Mouse (Mus musculus): ENCODE data around the gene Ap3b1. TPM values are rescaled to one million over a fixed set of nuclear protein-coding genes. Genes with fewer than 3 reads are reported as not detected.
A peak's percentile ranks its signal among the peaks of the same experiment; 100 is the strongest.

The Ap3b1 gene
- polyA plus RNA-seq, 1 experiment, result 23.0 TPM

GRCm38 (mm10) chr13:94539851-94540646, 181.3 kb downstream of the Ap3b1 start:
- Histone ChIP-seq H3K4me3 (replicated peaks; ENCODE audit: control insufficient read depth, low read depth, low read length) (no peak overlapping the region), H3K27ac (ENCODE audit: control insufficient read depth, insufficient read depth, low read depth, low read length, poor library complexity) (no peak overlapping the region), H3K4me1 (ENCODE audit: control insufficient read depth, insufficient read depth, low read length) (no peaks in the 10 kb centered on the region; the same call in 1 of the 2 replicates)
- WGBS, result 90% methylated on average over 10 of the region's 10 CpGs
- TF ChIP-seq CTCF (IDR thresholded peaks at IDR 0.05; ENCODE audit: control insufficient read depth, insufficient read depth, low read length) (no peak), POLR2A (IDR thresholded peaks at IDR 0.05; ENCODE audit: borderline replicate concordance, control insufficient read depth, low read depth, low read length) (no peak)

DNA sequence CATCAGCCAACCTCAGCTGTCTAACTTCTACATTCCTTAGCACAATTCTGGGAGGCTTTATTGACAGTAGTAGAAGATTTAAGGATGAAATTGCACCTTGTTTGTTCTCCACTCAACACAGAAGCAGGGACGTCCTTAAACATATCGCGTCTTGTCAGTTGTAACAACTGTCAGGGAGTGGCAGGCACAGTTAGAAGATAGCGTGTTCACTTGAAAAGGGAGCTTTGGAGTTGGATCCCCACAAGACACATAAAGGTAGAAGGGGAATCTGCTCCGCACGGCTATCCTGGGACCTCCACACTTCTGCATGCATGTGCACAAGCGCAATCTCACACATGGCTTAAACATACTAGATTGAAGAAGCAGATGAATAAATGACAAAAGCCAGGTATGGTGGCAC, 183.3 kb downstream of the Ap3b1 start:
- 89% methylated on average over 7 of the region's 7 CpGs for WGBS
- TF ChIP-seq CTCF (IDR thresholded peaks at IDR 0.05; ENCODE audit: control insufficient read depth, insufficient read depth, low read length) (no peak), POLR2A (IDR thresholded peaks at IDR 0.05; ENCODE audit: borderline replicate concordance, control insufficient read depth, low read depth, low read length) (no peak)
- no peaks in the 10 kb centered on the region; the same call in 1 of the 2 replicates for H3K4me1 ChIP-seq (ENCODE audit: control insufficient read depth, insufficient read depth, low read length)

GRCm38 (mm10) chr13:94544211-94544610, 185.5 kb downstream of the Ap3b1 start:
- no peak for TF ChIP-seq POLR2A (IDR thresholded peaks at IDR 0.05; ENCODE audit: borderline replicate concordance, control insufficient read depth, low read depth, low read length)
- WGBS, result 91% methylated on average over 12 of the region's 12 CpGs
- no peak overlapping the region for H3K4me3 ChIP-seq (replicated peaks; ENCODE audit: control insufficient read depth, low read depth, low read length)
- H3K27ac ChIP-seq (ENCODE audit: control insufficient read depth, insufficient read depth, low read depth, low read length, poor library complexity), result no peak overlapping the region
- H3K4me1 ChIP-seq (ENCODE audit: control insufficient read depth, insufficient read depth, low read length), result no peaks in the 10 kb centered on the region; the same call in 1 of the 2 replicates

More for the DNA sequence above, 183.3 kb downstream of the Ap3b1 start:
- Histone ChIP-seq H3K4me3 (replicated peaks; ENCODE audit: control insufficient read depth, low read depth, low read length) (no peak overlapping the region), H3K27ac (ENCODE audit: control insufficient read depth, insufficient read depth, low read depth, low read length, poor library complexity) (no peak overlapping the region)

DNA sequence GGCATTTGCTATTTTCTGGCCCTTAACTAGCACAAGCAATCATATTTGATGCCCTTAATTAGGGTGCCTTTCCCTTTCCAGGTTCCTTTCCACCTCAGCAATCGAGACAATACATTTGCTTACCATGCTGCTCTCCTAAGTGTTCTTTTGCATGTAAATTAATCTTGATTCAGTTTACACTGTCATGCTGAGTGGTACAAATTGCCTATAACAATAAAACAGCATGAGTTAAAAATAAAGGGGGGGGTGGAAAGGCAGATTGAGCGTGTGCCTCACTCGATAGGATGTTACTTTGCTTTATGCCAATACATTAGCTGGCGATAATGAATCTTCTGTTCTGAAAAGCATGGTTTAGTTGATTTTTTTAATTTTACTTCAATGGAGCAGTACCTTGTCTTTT, 187.0 kb downstream of the Ap3b1 start:
- TF ChIP-seq CTCF (IDR thresholded peaks at IDR 0.05; ENCODE audit: control insufficient read depth, insufficient read depth, low read length), result no peak
- no peak for TF ChIP-seq POLR2A (IDR thresholded peaks at IDR 0.05; ENCODE audit: borderline replicate concordance, control insufficient read depth, low read depth, low read length)
- Histone ChIP-seq H3K4me3 (replicated peaks; ENCODE audit: control insufficient read depth, low read depth, low read length) (no peak overlapping the region), H3K4me1 (ENCODE audit: control insufficient read depth, insufficient read depth, low read length) (no peaks in the 10 kb centered on the region; the same call in 1 of the 2 replicates), H3K27ac (ENCODE audit: control insufficient read depth, insufficient read depth, low read depth, low read length, poor library complexity) (no peak overlapping the region)
- 90% methylated on average over 4 of the region's 4 CpGs for WGBS

DNA sequence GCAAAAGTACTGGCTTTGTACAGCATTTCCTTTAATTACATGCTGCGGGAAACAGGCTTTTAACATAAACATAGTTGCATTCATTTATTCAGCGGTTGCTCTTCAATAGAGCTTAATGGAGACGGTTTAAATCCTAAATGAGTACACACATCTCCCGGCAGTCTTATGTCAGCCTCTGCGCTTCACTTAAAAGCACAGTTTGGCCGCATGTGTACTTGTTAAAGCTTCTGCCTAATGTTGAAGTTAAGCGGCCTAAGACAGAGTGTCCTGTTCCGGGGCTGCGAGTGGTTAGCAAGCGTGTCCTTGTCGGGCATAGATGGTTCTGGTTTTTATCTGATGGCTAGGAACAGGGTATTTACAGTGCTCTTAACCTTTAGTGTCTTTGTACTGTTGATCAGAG, 187.5 kb downstream of the Ap3b1 start:
- 90% methylated on average over 11 of the region's 11 CpGs for WGBS
- Histone ChIP-seq H3K27ac (ENCODE audit: control insufficient read depth, insufficient read depth, low read depth, low read length, poor library complexity) (no peak overlapping the region), H3K4me3 (replicated peaks; ENCODE audit: control insufficient read depth, low read depth, low read length) (no peak overlapping the region), H3K4me1 (ENCODE audit: control insufficient read depth, insufficient read depth, low read length) (no peaks in the 10 kb centered on the region; the same call in 1 of the 2 replicates)
- TF ChIP-seq POLR2A (IDR thresholded peaks at IDR 0.05; ENCODE audit: borderline replicate concordance, control insufficient read depth, low read depth, low read length), result no peak
- TF ChIP-seq CTCF (IDR thresholded peaks at IDR 0.05; ENCODE audit: control insufficient read depth, insufficient read depth, low read length), result no peak

DNA sequence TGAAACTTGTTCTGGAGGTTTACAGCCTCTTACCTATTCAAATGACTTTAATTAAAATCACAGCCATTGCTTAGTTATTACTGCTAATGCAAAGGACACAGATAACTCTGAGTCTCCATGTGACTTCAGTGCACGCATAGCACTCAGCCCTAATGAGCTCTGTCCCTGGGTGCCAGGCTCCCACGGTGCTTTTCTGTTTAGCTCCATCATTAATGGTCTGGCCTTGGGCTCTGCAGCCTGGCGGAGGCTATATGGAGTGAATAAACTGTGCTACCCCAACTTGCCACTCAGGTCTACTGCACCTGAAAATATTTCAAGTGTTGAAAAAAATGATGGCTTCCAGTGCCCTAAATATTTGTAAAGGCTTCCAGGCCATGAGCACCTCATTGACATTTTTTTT, 190.8 kb downstream of the Ap3b1 start:
- Histone ChIP-seq H3K27ac (ENCODE audit: control insufficient read depth, insufficient read depth, low read depth, low read length, poor library complexity) (no peak overlapping the region), H3K4me1 (ENCODE audit: control insufficient read depth, insufficient read depth, low read length) (no peaks in the 10 kb centered on the region), H3K4me3 (replicated peaks; ENCODE audit: control insufficient read depth, low read depth, low read length) (no peak overlapping the region)
- TF ChIP-seq CTCF (IDR thresholded peaks at IDR 0.05; ENCODE audit: control insufficient read depth, insufficient read depth, low read length) (no peak), POLR2A (IDR thresholded peaks at IDR 0.05; ENCODE audit: borderline replicate concordance, control insufficient read depth, low read depth, low read length) (no peak)
- WGBS, result 92% methylated on average over 3 of the region's 3 CpGs

DNA sequence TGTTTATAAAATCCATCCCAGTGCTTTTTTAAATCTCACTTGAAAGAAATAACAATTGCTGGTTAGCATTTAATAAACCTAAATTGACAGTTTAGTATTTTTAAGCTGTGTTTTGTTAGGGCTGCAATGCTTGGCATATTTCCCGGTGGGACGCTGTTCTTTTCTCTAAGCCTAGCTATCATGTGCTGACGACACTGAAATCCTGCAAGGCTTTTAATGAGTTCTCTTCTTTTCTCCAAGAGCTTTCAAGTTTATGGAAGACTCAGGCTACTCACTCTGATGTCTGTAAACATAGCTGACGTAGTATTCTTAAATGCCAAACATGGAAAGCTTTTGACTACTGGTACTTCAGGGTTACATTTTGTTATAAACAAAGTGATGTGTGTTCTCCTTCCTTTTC, 191.3 kb downstream of the Ap3b1 start:
- Histone ChIP-seq H3K4me3 (replicated peaks; ENCODE audit: control insufficient read depth, low read depth, low read length) (no peak overlapping the region), H3K4me1 (ENCODE audit: control insufficient read depth, insufficient read depth, low read length) (no peaks in the 10 kb centered on the region), H3K27ac (ENCODE audit: control insufficient read depth, insufficient read depth, low read depth, low read length, poor library complexity) (no peak overlapping the region)
- WGBS, result 93% methylated on average over 4 of the region's 4 CpGs
- TF ChIP-seq POLR2A (IDR thresholded peaks at IDR 0.05; ENCODE audit: borderline replicate concordance, control insufficient read depth, low read depth, low read length), result no peak
- no peak for TF ChIP-seq CTCF (IDR thresholded peaks at IDR 0.05; ENCODE audit: control insufficient read depth, insufficient read depth, low read length)

- no peak overlapping the region for H3K27ac ChIP-seq (ENCODE audit: control insufficient read depth, insufficient read depth, low read depth, low read length, poor library complexity)
- no peak overlapping the region for H3K4me3 ChIP-seq (replicated peaks; ENCODE audit: control insufficient read depth, low read depth, low read length)
- H3K4me1 ChIP-seq (ENCODE audit: control insufficient read depth, insufficient read depth, low read length), result no peaks in the 10 kb centered on the region
- 6% methylated on average over 3 of the region's 3 CpGs for WGBS
- TF ChIP-seq CTCF (IDR thresholded peaks at IDR 0.05; ENCODE audit: control insufficient read depth, insufficient read depth, low read length), result peak; percentile 83
- no peak for TF ChIP-seq POLR2A (IDR thresholded peaks at IDR 0.05; ENCODE audit: borderline replicate concordance, control insufficient read depth, low read depth, low read length)
These were observed 201.3 kb downstream of the Ap3b1 start for GRCm38 (mm10) chr13:94560011-94560410.

All from bone marrow, adult 2 months (tissue).